Mouse (Mus musculus): ENCODE results near the gene Atp6v1b1. TPM values are rescaled to one million over a fixed set of nuclear protein-coding genes. Genes with fewer than 3 reads are reported as not detected.

Gene Atp6v1b1
- polyA plus RNA-seq, 1 experiment from 2014 or later = not detected

DNA sequence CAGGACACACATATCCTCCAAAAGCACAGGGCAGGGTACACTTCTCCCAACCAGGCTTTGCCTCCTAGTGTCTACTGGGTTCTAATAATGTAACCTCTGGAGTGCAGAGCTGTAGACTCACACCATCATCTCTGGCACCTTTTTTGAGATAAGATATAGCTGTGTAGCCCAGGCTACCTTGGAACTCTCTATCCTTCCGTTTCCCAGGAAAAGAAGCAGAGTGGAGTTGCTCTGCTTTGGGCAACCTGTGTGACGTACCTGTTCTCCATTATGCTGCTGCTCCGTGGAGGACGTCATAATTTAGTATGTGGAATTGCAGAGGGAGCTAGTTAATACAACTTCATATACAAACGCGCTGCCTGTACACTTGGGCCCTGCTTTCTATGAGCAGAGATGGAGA is 19.6 kb downstream of the Atp6v1b1 start, which contains the start of gene Ankrd53:
Gene Ankrd53 (plus strand): TSS at position 301 of the 400 bp plus-strand sequence.
- 27% methylated on average over 6 of the region's 6 CpGs for WGBS
- Histone ChIP-seq H3K9me3 (replicated peaks; ENCODE audit: control insufficient read depth, low read length, poor library complexity, severe bottlenecking) (no peaks in the 10 kb centered on the region), H3K27ac (ENCODE audit: low read length) (no peak within 1 kb of the TSS), H3K4me3 (ENCODE audit: low read depth, low read length) (peak within 1 kb of the TSS; percentile 5; the same call in 1 of the 2 replicates), H3K36me3 (ENCODE audit: control insufficient read depth, insufficient read depth, low read length) (no peaks in the 10 kb centered on the region), H3K4me1 (ENCODE audit: control insufficient read depth, insufficient read depth, low read length) (peaks cover 9% of the 10 kb centered on the region; the same call in 1 of the 2 replicates), H3K27me3 (ENCODE audit: control insufficient read depth, insufficient read depth, low read depth, low read length) (peaks cover 46% of the 10 kb centered on the region), H3K4me2 (ENCODE audit: low read length) (peak within 1 kb of the TSS; percentile 37), H3K9ac (ENCODE audit: low read depth, low read length) (no peak within 1 kb of the TSS)
- no peak for ATAC-seq

- H3K4me2 ChIP-seq (ENCODE audit: low read length) = peak overlapping the region; percentile 37
- H3K27me3 ChIP-seq (ENCODE audit: control insufficient read depth, insufficient read depth, low read depth, low read length) = peaks cover 40% of the 10 kb centered on the region
- no peak overlapping the region for H3K27ac ChIP-seq (ENCODE audit: low read length)
- no peaks in the 10 kb centered on the region for H3K9me3 ChIP-seq (replicated peaks; ENCODE audit: control insufficient read depth, low read length, poor library complexity, severe bottlenecking)
- ATAC-seq = 0 out of 2 replicates have a peak, but pooled peaks have one; percentile 29
- WGBS = 3% methylated on average over 35 of the region's 35 CpGs
- peaks cover 9% of the 10 kb centered on the region; the same call in 1 of the 2 replicates for H3K4me1 ChIP-seq (ENCODE audit: control insufficient read depth, insufficient read depth, low read length)
- peak overlapping the region; percentile 5; the same call in 1 of the 2 replicates for H3K4me3 ChIP-seq (ENCODE audit: low read depth, low read length)
- H3K36me3 ChIP-seq (ENCODE audit: control insufficient read depth, insufficient read depth, low read length) = no peaks in the 10 kb centered on the region; the same call in 1 of the 2 replicates
- no peak overlapping the region for H3K9ac ChIP-seq (ENCODE audit: low read depth, low read length)
Observed at GRCm38 (mm10) chr6:83762880-83763431, 20.2 kb downstream of the Atp6v1b1 start.

GRCm38 (mm10) chr6:83766982-83767381 is 24.2 kb downstream of the Atp6v1b1 start:
- Histone ChIP-seq H3K4me1 (ENCODE audit: control insufficient read depth, insufficient read depth, low read length) (peaks cover 4% of the 10 kb centered on the region; the same call in 1 of the 2 replicates), H3K27me3 (ENCODE audit: control insufficient read depth, insufficient read depth, low read depth, low read length) (peaks cover 18% of the 10 kb centered on the region), H3K27ac (ENCODE audit: low read length) (no peak overlapping the region), H3K9ac (ENCODE audit: low read depth, low read length) (no peak overlapping the region), H3K9me3 (replicated peaks; ENCODE audit: control insufficient read depth, low read length, poor library complexity, severe bottlenecking) (no peaks in the 10 kb centered on the region), H3K4me3 (ENCODE audit: low read depth, low read length) (no peak overlapping the region), H3K4me2 (ENCODE audit: low read length) (no peak overlapping the region), H3K36me3 (ENCODE audit: control insufficient read depth, insufficient read depth, low read length) (peaks cover 3% of the 10 kb centered on the region)
- WGBS = 95% methylated on average over 3 of the region's 3 CpGs
- no peak for ATAC-seq

- no peak overlapping the region for H3K9ac ChIP-seq (ENCODE audit: low read depth, low read length)
- peaks cover 11% of the 10 kb centered on the region for H3K27me3 ChIP-seq (ENCODE audit: control insufficient read depth, insufficient read depth, low read depth, low read length)
- H3K4me1 ChIP-seq (ENCODE audit: control insufficient read depth, insufficient read depth, low read length) = peaks cover under 1% of the 10 kb centered on the region; the same call in 1 of the 2 replicates
- H3K9me3 ChIP-seq (replicated peaks; ENCODE audit: control insufficient read depth, low read length, poor library complexity, severe bottlenecking) = no peaks in the 10 kb centered on the region
- no peak overlapping the region for H3K4me2 ChIP-seq (ENCODE audit: low read length)
- ATAC-seq = no peak
- no peak overlapping the region for H3K27ac ChIP-seq (ENCODE audit: low read length)
- WGBS = 85% methylated on average over 5 of the region's 5 CpGs
- H3K36me3 ChIP-seq (ENCODE audit: control insufficient read depth, insufficient read depth, low read length) = peaks cover 3% of the 10 kb centered on the region
- no peak overlapping the region for H3K4me3 ChIP-seq (ENCODE audit: low read depth, low read length)
Observed at GRCm38 (mm10) chr6:83768485-83768884, 25.7 kb downstream of the Atp6v1b1 start.

GRCm38 (mm10) chr6:83774126-83774525 is 31.3 kb downstream of the Atp6v1b1 start:
- Histone ChIP-seq H3K27me3 (ENCODE audit: control insufficient read depth, insufficient read depth, low read depth, low read length) (no peaks in the 10 kb centered on the region), H3K4me2 (ENCODE audit: low read length) (peak overlapping the region; percentile 88; the same call in 1 of the 2 replicates), H3K36me3 (ENCODE audit: control insufficient read depth, insufficient read depth, low read length) (no peaks in the 10 kb centered on the region; the same call in 1 of the 2 replicates), H3K9me3 (replicated peaks; ENCODE audit: control insufficient read depth, low read length, poor library complexity, severe bottlenecking) (no peaks in the 10 kb centered on the region), H3K4me1 (ENCODE audit: control insufficient read depth, insufficient read depth, low read length) (peaks cover 20% of the 10 kb centered on the region), H3K9ac (ENCODE audit: low read depth, low read length) (no peak overlapping the region), H3K4me3 (ENCODE audit: low read depth, low read length) (no peak overlapping the region; the same call in 1 of the 2 replicates), H3K27ac (ENCODE audit: low read length) (no peak overlapping the region)
- 71% methylated on average over 9 of the region's 9 CpGs for WGBS
- ATAC-seq = no peak

GRCm38 (mm10) chr6:83774781-83775563 is 32.2 kb downstream of the Atp6v1b1 start:
- Histone ChIP-seq H3K4me1 (ENCODE audit: control insufficient read depth, insufficient read depth, low read length) (peaks cover 20% of the 10 kb centered on the region), H3K4me3 (ENCODE audit: low read depth, low read length) (peak overlapping the region; percentile 91), H3K4me2 (ENCODE audit: low read length) (peak overlapping the region; percentile 88), H3K9ac (ENCODE audit: low read depth, low read length) (peak overlapping the region; percentile 95), H3K27ac (ENCODE audit: low read length) (peak overlapping the region; percentile 82), H3K36me3 (ENCODE audit: control insufficient read depth, insufficient read depth, low read length) (no peaks in the 10 kb centered on the region; the same call in 1 of the 2 replicates), H3K9me3 (replicated peaks; ENCODE audit: control insufficient read depth, low read length, poor library complexity, severe bottlenecking) (no peaks in the 10 kb centered on the region), H3K27me3 (ENCODE audit: control insufficient read depth, insufficient read depth, low read depth, low read length) (no peaks in the 10 kb centered on the region)
- whole genome bisulfite sequencing = 2% methylated on average over 14 of the region's 14 CpGs
- ATAC-seq = peak; percentile 64; the same call in 1 of the 2 replicates

GRCm38 (mm10) chr6:83775638-83776293 is 33.0 kb downstream of the Atp6v1b1 start, which contains the start of gene Tex261:
TSS of gene Tex261 (minus strand) at chr6:83775813.
- Histone ChIP-seq H3K27ac (ENCODE audit: low read length) (peak within 1 kb of the TSS; percentile 82), H3K4me3 (ENCODE audit: low read depth, low read length) (peak within 1 kb of the TSS; percentile 91), H3K27me3 (ENCODE audit: control insufficient read depth, insufficient read depth, low read depth, low read length) (no peaks in the 10 kb centered on the region), H3K4me1 (ENCODE audit: control insufficient read depth, insufficient read depth, low read length) (peaks cover 20% of the 10 kb centered on the region), H3K36me3 (ENCODE audit: control insufficient read depth, insufficient read depth, low read length) (no peaks in the 10 kb centered on the region; the same call in 1 of the 2 replicates), H3K9ac (ENCODE audit: low read depth, low read length) (peak within 1 kb of the TSS; percentile 95), H3K9me3 (replicated peaks; ENCODE audit: control insufficient read depth, low read length, poor library complexity, severe bottlenecking) (no peaks in the 10 kb centered on the region), H3K4me2 (ENCODE audit: low read length) (peak within 1 kb of the TSS; percentile 88)
- peak; percentile 97 for ATAC-seq
- WGBS = under 1% methylated on average over 35 of the region's 45 CpGs

GRCm38 (mm10) chr6:83778306-83778705 is 35.5 kb downstream of the Atp6v1b1 start:
- Histone ChIP-seq H3K4me1 (ENCODE audit: control insufficient read depth, insufficient read depth, low read length) (peaks cover 20% of the 10 kb centered on the region), H3K27me3 (ENCODE audit: control insufficient read depth, insufficient read depth, low read depth, low read length) (no peaks in the 10 kb centered on the region), H3K36me3 (ENCODE audit: control insufficient read depth, insufficient read depth, low read length) (no peaks in the 10 kb centered on the region), H3K4me2 (ENCODE audit: low read length) (no peak overlapping the region), H3K27ac (ENCODE audit: low read length) (no peak overlapping the region), H3K9ac (ENCODE audit: low read depth, low read length) (no peak overlapping the region), H3K4me3 (ENCODE audit: low read depth, low read length) (no peak overlapping the region), H3K9me3 (replicated peaks; ENCODE audit: control insufficient read depth, low read length, poor library complexity, severe bottlenecking) (no peaks in the 10 kb centered on the region)
- 90% methylated on average over 7 of the region's 7 CpGs for WGBS
- ATAC-seq = no peak

All from midbrain, embryonic 16.5 days (tissue).